Mouse (Mus musculus) urinary bladder, postnatal 14 days (tissue): ENCODE results near the gene Acy3.
A peak's percentile ranks its signal among the peaks of the same experiment; 100 is the strongest.
"Not testable (repeated sequence)": the region's sequence is repeated elsewhere in the genome, so short reads cannot be mapped to it uniquely, and the experiment has no call there.

Source experiments
- DNase-seq: peaks from one replicate; pipeline ENCODE4 v3.0.0; 2021; ENCODE audit warnings: low spot score

Gene Acy3

GRCm38 (mm10) chr19:3986334-3986733 is at the start of gene Acy3:
TSS of gene Acy3 (plus strand) at chr19:3986570.
- DNase-seq: peak; percentile 83

- no peak for DNase-seq
Observed at GRCm38 (mm10) chr19:3942315-3942714, 44.1 kb upstream of the Acy3 start.

- DNase-seq: peak; percentile 60
Observed at GRCm38 (mm10) chr19:3942986-3943735, 43.2 kb upstream of the Acy3 start.

- no peak for DNase-seq
Observed at GRCm38 (mm10) chr19:3945872-3946564, 40.4 kb upstream of the Acy3 start.

- DNase-seq: peak; percentile 73
Observed at GRCm38 (mm10) chr19:3946715-3947114, 39.7 kb upstream of the Acy3 start.

- DNase-seq: no peak
Observed at GRCm38 (mm10) chr19:3947813-3948212, 38.6 kb upstream of the Acy3 start.

- DNase-seq: no peak
Observed at GRCm38 (mm10) chr19:3948546-3948945, 37.8 kb upstream of the Acy3 start.

GRCm38 (mm10) chr19:3950331-3950730 is 36.0 kb upstream of the Acy3 start:
- DNase-seq: no peak

GRCm38 (mm10) chr19:3951461-3951860 is 34.9 kb upstream of the Acy3 start:
- DNase-seq: no peak

GRCm38 (mm10) chr19:3952099-3952498 is 34.3 kb upstream of the Acy3 start:
- DNase-seq: no peak

- no peak for DNase-seq
Observed at GRCm38 (mm10) chr19:3955033-3955432, 31.3 kb upstream of the Acy3 start.

GRCm38 (mm10) chr19:3955804-3956203 is 30.6 kb upstream of the Acy3 start:
- no peak for DNase-seq

- not testable (repeated sequence) for DNase-seq
Observed at GRCm38 (mm10) chr19:3957296-3958036, 28.9 kb upstream of the Acy3 start.

GRCm38 (mm10) chr19:3958470-3958869 is 27.9 kb upstream of the Acy3 start, which contains the start of gene Aldh3b3:
TSS of gene Aldh3b3 (plus strand) at chr19:3958645.
- DNase-seq: no peak

GRCm38 (mm10) chr19:3959030-3959429 is 27.3 kb upstream of the Acy3 start:
- DNase-seq: no peak

GRCm38 (mm10) chr19:3960211-3960610 is 26.2 kb upstream of the Acy3 start:
- peak; percentile 62 for DNase-seq

GRCm38 (mm10) chr19:3961805-3962204 is 24.6 kb upstream of the Acy3 start:
- not testable (repeated sequence) for DNase-seq

- DNase-seq: peak; percentile 48
Observed at GRCm38 (mm10) chr19:3962469-3962868, 23.9 kb upstream of the Acy3 start.

- DNase-seq: no peak
Observed at GRCm38 (mm10) chr19:3964030-3964429, 22.3 kb upstream of the Acy3 start.

GRCm38 (mm10) chr19:3966330-3967075 is 19.9 kb upstream of the Acy3 start:
- no peak for DNase-seq

GRCm38 (mm10) chr19:3967258-3967657 is 19.1 kb upstream of the Acy3 start:
- no peak for DNase-seq

GRCm38 (mm10) chr19:3972229-3972628 is 14.1 kb upstream of the Acy3 start, which contains the start of gene Aldh3b2:
TSS of gene Aldh3b2 (plus strand) at chr19:3972328.
- DNase-seq: peak; percentile 87
